Mouse (Mus musculus): ENCODE measurements at regions not wholly inside any gene's neighbourhood (a gene's known extent, or its start where the extent isn't known, plus 50 kb on each side); places are given as distances from the start of the nearest gene placed in this dataset.

- no peak for DNase-seq (ENCODE audit: low spot score)
Measured at GRCm38 (mm10) chr5:69877100-69877499, 285.0 kb upstream of the Gnpda2 start.

GRCm38 (mm10) chr5:69863027-69863426 lies 270.9 kb upstream of the Gnpda2 start:
- DNase-seq (ENCODE audit: low spot score) = no peak

GRCm38 (mm10) chr5:69844809-69845208 lies 252.7 kb upstream of the Gnpda2 start:
- no peak for DNase-seq (ENCODE audit: low spot score)

DNA sequence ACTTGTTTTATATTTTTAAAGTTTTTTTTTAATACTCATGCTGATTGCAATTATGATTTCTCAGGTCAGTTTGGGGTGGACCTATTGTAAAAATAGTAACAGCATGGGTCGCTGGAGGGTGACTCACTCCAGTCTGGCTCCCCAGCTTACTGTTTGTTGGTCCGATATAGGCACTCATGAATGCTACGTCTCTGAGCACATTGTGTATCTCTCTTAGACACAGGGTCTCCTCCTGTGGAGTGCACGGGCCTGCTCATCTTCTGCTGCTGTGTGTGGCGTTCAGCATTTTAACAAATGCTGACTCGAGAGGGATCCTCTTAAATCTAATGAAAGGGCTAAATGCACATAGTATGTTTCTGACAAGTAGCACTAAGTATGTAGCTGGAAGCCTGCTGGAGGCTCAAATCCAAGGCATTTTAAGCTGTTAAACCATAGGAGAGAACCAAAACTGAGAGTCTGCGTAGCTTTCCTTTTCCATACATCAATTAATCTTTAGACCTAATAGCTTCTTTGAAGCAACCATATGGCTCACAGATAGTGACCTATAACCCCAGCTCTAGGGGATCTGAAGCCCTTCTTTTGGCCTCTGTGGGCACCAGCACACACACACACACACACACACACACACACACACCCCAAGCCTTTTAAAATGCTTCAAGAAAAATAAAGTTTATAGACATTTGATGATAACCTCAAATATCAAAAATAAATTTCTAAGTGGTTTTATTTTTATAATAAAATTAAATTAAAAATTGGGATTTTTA lies 246.0 kb upstream of the Gnpda2 start:
- no peak for DNase-seq (ENCODE audit: low spot score)

- DNase-seq (ENCODE audit: low spot score) = no peak
Measured at GRCm38 (mm10) chr5:69836356-69836755, 244.2 kb upstream of the Gnpda2 start.

GRCm38 (mm10) chr5:69835162-69835561 lies 243.0 kb upstream of the Gnpda2 start:
- DNase-seq (ENCODE audit: low spot score) = no peak

GRCm38 (mm10) chr5:69817778-69818177 lies 225.6 kb upstream of the Gnpda2 start:
- no peak for DNase-seq (ENCODE audit: low spot score)

DNA sequence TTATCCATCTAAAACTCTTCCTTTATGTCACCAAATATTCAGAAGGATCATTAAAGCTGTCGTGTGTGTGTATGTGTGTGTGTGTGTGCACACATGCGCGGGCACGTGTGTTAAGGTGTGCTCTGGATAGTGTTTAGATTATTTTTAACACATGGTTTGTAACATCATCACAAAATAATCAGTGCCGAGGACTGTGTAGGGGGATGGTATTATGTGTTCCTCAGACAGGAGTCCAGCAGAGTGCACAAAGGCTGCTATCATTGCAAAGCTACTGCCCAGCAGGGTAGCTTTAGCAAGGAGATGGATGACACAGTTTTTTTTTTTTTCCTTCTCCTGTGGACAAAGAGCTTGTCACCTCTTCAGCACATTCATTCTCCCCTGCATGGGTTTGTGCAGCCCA lies 224.9 kb upstream of the Gnpda2 start:
- DNase-seq (ENCODE audit: low spot score) = no peak

DNA sequence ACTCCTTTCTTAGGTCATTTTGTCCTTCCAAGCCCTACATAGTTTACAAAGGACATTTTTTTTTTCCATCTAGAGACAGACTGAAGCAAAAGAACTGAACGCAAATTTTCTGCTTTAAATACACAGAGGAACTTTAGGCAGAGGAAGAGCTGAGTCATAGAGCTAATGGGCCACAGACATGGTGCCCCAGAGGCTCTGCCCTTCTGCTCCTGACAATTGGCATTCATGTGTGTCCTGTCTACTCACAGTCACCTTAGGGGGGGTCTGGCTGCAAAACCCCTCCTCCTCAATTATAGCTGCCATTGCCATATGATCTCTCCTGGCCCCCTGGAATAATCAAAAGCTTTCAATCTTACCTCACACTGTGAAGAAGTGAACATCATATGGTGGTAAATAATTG lies 223.2 kb upstream of the Gnpda2 start:
- no peak for DNase-seq (ENCODE audit: low spot score)

DNA sequence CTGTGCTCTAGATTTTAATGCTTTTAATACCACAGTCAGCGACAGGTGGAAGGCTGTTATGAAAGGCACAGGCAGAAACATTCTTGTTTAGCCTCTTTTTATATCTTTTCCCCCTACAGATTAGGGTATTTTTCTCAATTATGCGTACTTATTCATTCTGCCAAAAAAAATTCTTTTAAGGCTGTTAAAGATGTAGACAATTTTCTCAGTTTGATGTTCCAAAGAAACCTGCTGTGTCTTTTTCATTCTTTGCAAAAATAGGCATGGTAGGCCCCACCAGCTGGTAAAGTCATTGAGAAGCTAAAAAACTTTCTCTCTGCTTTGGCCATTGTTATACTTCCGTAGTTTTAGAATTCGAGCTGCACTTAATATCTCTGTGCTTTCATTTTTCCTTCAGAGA lies 210.5 kb upstream of the Gnpda2 start:
- no peak for DNase-seq (ENCODE audit: low spot score)

DNA sequence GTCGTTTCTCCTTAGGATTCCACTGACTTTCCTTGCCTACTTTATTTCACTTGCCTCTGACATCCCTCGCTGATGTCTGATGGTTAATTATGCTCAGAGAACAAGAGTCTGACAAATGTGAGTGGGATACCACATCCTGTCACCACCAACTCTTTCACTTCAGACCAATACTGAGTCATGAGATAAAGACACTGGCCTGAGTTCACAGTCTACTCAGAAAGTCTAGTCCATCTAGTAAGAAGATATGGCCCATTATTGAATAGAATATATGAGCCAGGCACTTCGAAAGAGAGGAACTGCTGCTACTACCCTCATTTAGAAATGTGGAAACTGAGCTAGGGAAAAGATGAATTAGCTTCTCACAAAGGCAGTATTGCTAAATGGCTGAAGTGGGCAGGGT lies 210.0 kb upstream of the Gnpda2 start:
- no peak for DNase-seq (ENCODE audit: low spot score)

GRCm38 (mm10) chr5:69795316-69795715 lies 203.2 kb upstream of the Gnpda2 start:
- DNase-seq (ENCODE audit: low spot score) = no peak

- no peak for DNase-seq (ENCODE audit: low spot score)
Measured at GRCm38 (mm10) chr5:69794641-69795040, 202.5 kb upstream of the Gnpda2 start.

GRCm38 (mm10) chr5:69756769-69757485 lies 164.8 kb upstream of the Gnpda2 start:
- no peak for DNase-seq (ENCODE audit: low spot score)

GRCm38 (mm10) chr5:69756360-69756759 lies 164.2 kb upstream of the Gnpda2 start:
- DNase-seq (ENCODE audit: low spot score) = peak; percentile 3

DNA sequence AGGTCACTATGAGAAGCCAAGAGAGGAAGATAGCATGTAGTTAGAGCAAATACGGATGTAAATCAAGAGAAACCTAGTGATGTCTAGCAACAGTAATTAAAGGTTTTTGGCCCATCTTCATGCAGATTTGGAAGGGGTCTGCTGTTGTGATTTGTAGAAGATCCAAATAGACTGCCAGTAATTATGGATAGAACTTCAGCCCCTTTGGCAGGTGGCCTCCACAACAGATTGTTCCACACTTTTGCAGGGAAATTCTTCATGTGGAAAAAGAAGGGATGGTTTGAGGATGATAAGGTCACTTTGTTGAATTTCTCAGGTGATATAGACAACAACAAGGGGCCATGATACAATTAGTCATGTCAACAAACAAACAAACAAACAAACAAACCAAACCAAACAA lies 148.4 kb upstream of the Gnpda2 start:
- no peak for DNase-seq (ENCODE audit: low spot score)

DNA sequence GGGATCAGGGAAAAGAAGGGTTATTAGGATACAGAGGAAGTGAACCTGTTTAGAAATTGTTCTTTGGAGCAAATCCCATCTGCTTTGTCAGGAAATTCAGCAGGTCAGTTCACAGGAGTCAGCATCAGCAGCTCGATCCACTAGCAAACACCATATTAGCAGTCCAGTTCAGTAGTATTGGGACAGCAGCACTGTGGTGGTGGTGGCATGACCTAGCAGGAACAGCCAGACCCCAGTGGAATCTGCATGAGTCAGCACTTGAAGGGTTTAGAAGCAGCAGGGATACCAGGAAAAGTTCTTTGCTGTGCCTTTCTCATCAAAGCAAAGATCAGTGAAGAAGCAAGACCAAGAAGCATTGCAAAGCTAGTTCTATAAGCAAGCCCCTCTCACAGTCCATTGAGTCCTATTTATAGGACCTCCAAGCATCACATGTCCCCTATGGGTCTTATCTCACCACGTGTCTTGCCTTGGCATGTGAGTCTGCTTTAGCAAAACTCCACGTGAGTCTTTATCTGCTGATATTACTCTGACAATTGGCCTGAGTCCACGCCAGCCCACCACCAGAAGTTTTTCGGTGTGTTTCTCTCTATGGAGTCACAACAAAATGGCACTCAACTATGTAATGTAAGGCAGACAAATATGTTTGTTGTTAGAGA lies 129.3 kb upstream of the Gnpda2 start:
- DNase-seq (ENCODE audit: low spot score) = no peak

- DNase-seq (ENCODE audit: low spot score) = no peak
Measured at GRCm38 (mm10) chr5:69716087-69716486, 123.9 kb upstream of the Gnpda2 start.

- DNase-seq (ENCODE audit: low spot score) = no peak
Measured at GRCm38 (mm10) chr5:69707099-69707498, 115.0 kb upstream of the Gnpda2 start.

- no peak for DNase-seq (ENCODE audit: low spot score)
Measured at GRCm38 (mm10) chr5:69705168-69705532, 113.0 kb upstream of the Gnpda2 start.

DNA sequence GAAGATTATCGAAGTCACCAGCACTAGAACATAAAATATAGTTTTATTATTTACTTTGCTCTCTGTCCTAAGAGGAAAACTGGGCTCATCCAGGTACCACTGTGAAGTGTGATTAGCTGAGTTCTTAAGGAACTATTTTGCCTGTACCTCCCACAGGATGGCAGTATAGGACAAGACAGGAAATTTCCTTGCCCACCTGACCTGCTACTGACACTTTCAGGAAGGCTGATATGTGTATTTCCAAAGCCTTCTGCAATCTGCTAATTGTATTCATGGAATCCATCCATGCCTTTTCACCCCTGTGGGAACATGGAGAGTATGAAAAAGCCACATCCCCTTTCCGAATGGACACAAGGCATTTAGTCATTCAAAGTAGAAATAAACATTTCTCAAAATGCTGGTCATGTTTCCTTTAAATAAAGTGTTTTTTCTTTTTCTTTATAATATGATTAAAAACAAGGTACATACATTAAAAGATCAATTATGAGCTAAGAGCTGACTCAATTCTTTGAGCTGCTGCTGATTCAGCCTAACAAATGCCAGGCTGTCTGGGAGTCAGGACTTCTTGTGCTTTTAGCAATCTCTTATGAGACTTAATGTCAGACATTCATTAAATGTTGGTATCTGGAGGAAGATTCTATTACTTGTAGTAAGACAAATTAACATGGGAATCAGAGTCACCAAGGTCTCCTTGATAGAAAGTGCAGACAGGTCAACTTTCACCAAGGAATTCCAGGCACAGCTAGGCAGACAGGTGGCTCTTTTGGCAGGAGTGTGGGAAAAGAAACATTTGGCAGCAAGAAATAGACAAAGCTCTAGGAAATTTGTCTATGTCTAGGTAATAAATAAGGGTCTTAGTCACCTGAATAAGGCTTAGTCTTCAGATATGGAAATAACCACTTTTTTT lies 112.4 kb upstream of the Gnpda2 start:
- peak; percentile 40 for DNase-seq (ENCODE audit: low spot score)

GRCm38 (mm10) chr5:69678770-69679169 lies 86.6 kb upstream of the Gnpda2 start:
- DNase-seq (ENCODE audit: low spot score) = no peak
